Mouse (Mus musculus) hindbrain, postnatal 0 days (tissue): ENCODE data around the gene Mnd1. TPM values are rescaled to one million over a fixed set of nuclear protein-coding genes. Genes with fewer than 3 reads are reported as not detected.

Experiments
- ATAC-seq: fragments of 200-750 bp; cut with Nextera tagmentation; 2 replicates; pipeline ENCODE4 v1.8.0; 2017; ENCODE audit warnings: mild to moderate bottlenecking, moderate TSS enrichment, moderate library complexity
- DNase-seq: peaks from one replicate; pipeline ENCODE4 v3.0.0-alpha.2; 2015; ENCODE audit warnings: low spot score
- H3K27ac ChIP-seq: fragments of 300-500 bp; sonication (generic); 2 replicates; pipeline ENCODE4 v1.5.1; 2014; ENCODE audit warnings: mild to moderate bottlenecking
- H3K27me3 ChIP-seq: fragments of 300-500 bp; sonication (generic); 2 replicates; pipeline ENCODE4 v1.6.1; 2014; ENCODE audit warnings: low read length, mixed read lengths; ENCODE audit not compliant: insufficient read depth
- H3K36me3 ChIP-seq: fragments of 300-500 bp; sonication (generic); 2 replicates; pipeline ENCODE4 v1.6.1; 2014; ENCODE audit warnings: low read length, mixed read lengths; ENCODE audit not compliant: insufficient read depth
- H3K4me1 ChIP-seq: fragments of 300-500 bp; sonication (generic); 2 replicates; pipeline ENCODE4 v1.6.1; 2014; ENCODE audit warnings: antibody characterized with exemption, low read length, mixed read lengths; ENCODE audit not compliant: insufficient read depth
- H3K4me2 ChIP-seq: fragments of 300-500 bp; sonication (generic); 2 replicates; pipeline ENCODE4 v1.6.1; 2014; ENCODE audit warnings: low read depth, mild to moderate bottlenecking, low read length, moderate library complexity, mixed read lengths
- H3K4me3 ChIP-seq: fragments of 300-500 bp; sonication (generic); 2 replicates; pipeline ENCODE4 v1.5.1; 2014; ENCODE audit warnings: low read length
- H3K9ac ChIP-seq: fragments of 300-500 bp; sonication (generic); replicated peaks from 2 replicates; pipeline ENCODE4 v1.6.1; 2014; ENCODE audit warnings: mild to moderate bottlenecking, low read length, moderate library complexity, mixed read lengths
- H3K9me3 ChIP-seq: fragments of 300-500 bp; sonication (generic); 2 replicates; pipeline ENCODE4 v1.6.1; 2016; ENCODE audit warnings: low read length, mixed read lengths
- CTCF ChIP-seq: IDR thresholded peaks from 2 replicates; pipeline ENCODE4 v1.5.1; 2016; ENCODE audit warnings: antibody characterized with exemption, control low read depth, low read depth
- WGBS: fragments of 180-500 bp; shearing (Covaris S2); extraction: QIAGEN DNeasy Blood & Tissue Kit; methylation state at CpG from one replicate; pipeline ENCODE4 v1.1.7; 2014; 5-methylcytosine and 5-hydroxymethylcytosine counted together
- polyA plus RNA-seq: library from polyadenylated mRNA; unstranded; fragments of >200 nt; fragmentation: Nextera tagmentation; extraction: Ambion mirVana; gene quantifications from 2 replicates; pipeline ENCODE4 v1.2.1, GENCODE M21; 2015
- total RNA-seq: library from RNA; depleted of rRNA; stranded (reverse); fragments of >200 nt; gene quantifications from 2 replicates; pipeline ENCODE4 v1.2.3, GENCODE M21; 2014; rRNA removed

Gene Mnd1
- total RNA-seq, result 0.73 and 0.79 TPM in 2 replicates
- polyA plus RNA-seq, result 3.7 and 3.9 TPM in 2 replicates

GRCm38 (mm10) chr3:84155558-84156006 is at the start of gene Mnd1:
Mnd1 (minus strand) TSS chr3:84155786.
- H3K27me3 ChIP-seq, result no peaks in the 10 kb centered on the region
- H3K27ac ChIP-seq, result no peak within 1 kb of the TSS
- peak within 1 kb of the TSS; percentile 56 for H3K4me3 ChIP-seq
- ATAC-seq, result peak; percentile 99
- peak; percentile 96 for DNase-seq
- TF ChIP-seq CTCF, result peak; percentile 94
- no peaks in the 10 kb centered on the region for H3K9me3 ChIP-seq
- peak within 1 kb of the TSS; percentile 95 for H3K4me2 ChIP-seq
- H3K36me3 ChIP-seq, result peaks cover 11% of the 10 kb centered on the region; the same call in 1 of the 2 replicates
- H3K4me1 ChIP-seq, result no peaks in the 10 kb centered on the region
- H3K9ac ChIP-seq, result peak within 1 kb of the TSS; percentile 54
- under 1% methylated on average over 29 of the region's 29 CpGs for WGBS

- peaks cover 22% of the 10 kb centered on the region; the same call in 1 of the 2 replicates for H3K36me3 ChIP-seq
- no peaks in the 10 kb centered on the region for H3K9me3 ChIP-seq
- no peak overlapping the region for H3K9ac ChIP-seq
- no peak overlapping the region for H3K4me3 ChIP-seq
- no peak for DNase-seq
- no peaks in the 10 kb centered on the region for H3K27me3 ChIP-seq
- no peak overlapping the region for H3K4me2 ChIP-seq
- WGBS, result 82% methylated on average over 5 of the region's 5 CpGs
- ATAC-seq, result no peak
- TF ChIP-seq CTCF, result no peak
- no peak overlapping the region for H3K27ac ChIP-seq
- H3K4me1 ChIP-seq, result no peaks in the 10 kb centered on the region
Observed at GRCm38 (mm10) chr3:84204640-84205039, 49.1 kb upstream of the Mnd1 start.

- Histone ChIP-seq H3K9me3 (no peaks in the 10 kb centered on the region), H3K9ac (no peak overlapping the region), H3K4me2 (no peak overlapping the region), H3K4me1 (no peaks in the 10 kb centered on the region), H3K4me3 (no peak overlapping the region), H3K36me3 (peaks cover 7% of the 10 kb centered on the region; the same call in 1 of the 2 replicates), H3K27me3 (no peaks in the 10 kb centered on the region), H3K27ac (peak overlapping the region; percentile 60)
- no peak for TF ChIP-seq CTCF
- DNase-seq (peak; percentile 80), ATAC-seq (peak; percentile 88)
- WGBS, result 31% methylated on average over 13 of the region's 13 CpGs
Observed at GRCm38 (mm10) chr3:84200559-84201420, 45.2 kb upstream of the Mnd1 start.

GRCm38 (mm10) chr3:84199516-84199915 is 43.9 kb upstream of the Mnd1 start:
- H3K9me3 ChIP-seq, result no peaks in the 10 kb centered on the region
- no peak overlapping the region for H3K4me3 ChIP-seq
- no peak overlapping the region for H3K4me2 ChIP-seq
- no peak overlapping the region for H3K27ac ChIP-seq
- H3K27me3 ChIP-seq, result no peaks in the 10 kb centered on the region
- H3K36me3 ChIP-seq, result peaks cover 4% of the 10 kb centered on the region
- WGBS, result 92% methylated on average over 9 of the region's 9 CpGs
- ATAC-seq (no peak), DNase-seq (no peak)
- no peaks in the 10 kb centered on the region for H3K4me1 ChIP-seq
- no peak overlapping the region for H3K9ac ChIP-seq
- TF ChIP-seq CTCF, result no peak

GRCm38 (mm10) chr3:84198229-84198628 is 42.6 kb upstream of the Mnd1 start:
- no peak overlapping the region for H3K4me2 ChIP-seq
- H3K9ac ChIP-seq, result no peak overlapping the region
- no peak for TF ChIP-seq CTCF
- ATAC-seq (no peak), DNase-seq (no peak)
- no peaks in the 10 kb centered on the region for H3K4me1 ChIP-seq
- 96% methylated on average over 3 of the region's 3 CpGs for WGBS
- no peaks in the 10 kb centered on the region for H3K9me3 ChIP-seq
- no peaks in the 10 kb centered on the region for H3K27me3 ChIP-seq
- H3K4me3 ChIP-seq, result no peak overlapping the region
- peaks cover 8% of the 10 kb centered on the region for H3K36me3 ChIP-seq
- H3K27ac ChIP-seq, result no peak overlapping the region

GRCm38 (mm10) chr3:84193881-84194280 is 38.3 kb upstream of the Mnd1 start:
- H3K27me3 ChIP-seq, result no peaks in the 10 kb centered on the region
- H3K4me3 ChIP-seq, result no peak overlapping the region
- H3K27ac ChIP-seq, result no peak overlapping the region
- ATAC-seq, result no peak
- H3K9ac ChIP-seq, result no peak overlapping the region
- TF ChIP-seq CTCF, result no peak
- 0 out of 2 replicates have a peak, but pooled peaks cover 2% of the 10 kb centered on the region for H3K4me1 ChIP-seq
- H3K9me3 ChIP-seq, result no peaks in the 10 kb centered on the region
- DNase-seq, result no peak
- peaks cover 27% of the 10 kb centered on the region for H3K36me3 ChIP-seq
- H3K4me2 ChIP-seq, result no peak overlapping the region
- 57% methylated on average over 4 of the region's 4 CpGs for WGBS
